Mouse (Mus musculus) MEL (cell line): ENCODE results near the gene Cacna1c. TPM values are rescaled to one million over a fixed set of nuclear protein-coding genes. Genes with fewer than 3 reads are reported as not detected.

Source experiments
- DNase-seq: peaks from one replicate; pipeline ENCODE4 v3.0.0; 2011; ENCODE audit warnings: low read depth, low spot score
- H3K27ac ChIP-seq: 2 replicates; pipeline ENCODE4 v1.5.1; 2012; ENCODE audit warnings: low read depth, mild to moderate bottlenecking, control low read depth, low read length, moderate library complexity; ENCODE audit not compliant: control insufficient read depth
- H3K27me3 ChIP-seq, 2 experiments: fragments of 150-350 bp in 1 of 2; sonication (generic) in 1 of 2; 2 replicates each; pipeline ENCODE4 v1.6.1; 2012; ENCODE audit warnings: low read length in 2 of 2, mild to moderate bottlenecking in 2 of 2, improper control_type of control experiment in 1 of 2, moderate library complexity in 1 of 2; ENCODE audit not compliant: insufficient read depth in 2 of 2, control insufficient read depth in 1 of 2
- H3K36me3 ChIP-seq, 2 experiments: 2 replicates each; pipeline ENCODE4 v1.6.1; 2012 to 2014; ENCODE audit warnings: low read length in 2 of 2, improper control_type of control experiment in 1 of 2, inconsistent platforms in 1 of 2, mild to moderate bottlenecking in 1 of 2; ENCODE audit not compliant: insufficient read depth in 2 of 2, control insufficient read depth in 1 of 2
- H3K4me1 ChIP-seq, 2 experiments: fragments of 150-350 bp in 1 of 2; sonication (generic) in 1 of 2; 2 replicates each; pipeline ENCODE4 v1.6.1; 2012; ENCODE audit warnings: low read length in 2 of 2, improper control_type of control experiment in 1 of 2, mild to moderate bottlenecking in 1 of 2; ENCODE audit not compliant: insufficient read depth in 2 of 2, control insufficient read depth in 1 of 2
- H3K4me3 ChIP-seq, 2 experiments: fragments of 150-350 bp in 1 of 2; sonication (generic) in 1 of 2; 2 replicates each; pipeline ENCODE4 v1.5.1; 2012; ENCODE audit warnings: low read depth in 2 of 2, low read length in 2 of 2, mild to moderate bottlenecking in 2 of 2, moderate library complexity in 2 of 2, control low read depth in 1 of 2, improper control_type of control experiment in 1 of 2; ENCODE audit not compliant: control insufficient read depth in 1 of 2, insufficient read depth in 1 of 2
- H3K79me2 ChIP-seq: 2 replicates; pipeline ENCODE4 v1.6.1; 2012; ENCODE audit warnings: mild to moderate bottlenecking, low read length, moderate library complexity; ENCODE audit not compliant: control insufficient read depth, poor library complexity, insufficient read depth
- H3K9ac ChIP-seq: 2 replicates; pipeline ENCODE4 v1.6.1; 2012; ENCODE audit warnings: low read depth, mild to moderate bottlenecking, control low read depth, low read length, moderate library complexity; ENCODE audit not compliant: control insufficient read depth, poor library complexity, severe bottlenecking
- H3K9me3 ChIP-seq: fragments of 150-350 bp; sonication (generic); replicated peaks from 2 replicates; pipeline ENCODE4 v1.6.1; 2012; ENCODE audit warnings: mild to moderate bottlenecking, low read length, improper control_type of control experiment, moderate library complexity; ENCODE audit not compliant: insufficient read depth
- BHLHE40 ChIP-seq: IDR thresholded peaks from 2 replicates; pipeline ENCODE4 v1.6.1; 2012; ENCODE audit warnings: low read depth, mild to moderate bottlenecking, inconsistent platforms, low read length, improper control_type of control experiment, borderline replicate concordance
- CTCF ChIP-seq, 3 experiments: IDR thresholded peaks in 2 of 3; conservative IDR thresholded peaks in 1 of 3; 2 replicates each; pipeline ENCODE4 v1.5.1; 2011 to 2012; ENCODE audit warnings: low read length in 3 of 3, low read depth in 2 of 3, mild to moderate bottlenecking in 2 of 3, improper control_type of control experiment in 1 of 3, inconsistent platforms in 1 of 3, mixed read lengths in 1 of 3, moderate library complexity in 1 of 3; ENCODE audit not compliant: control insufficient read depth in 1 of 3, insufficient read depth in 1 of 3, poor library complexity in 1 of 3, severe bottlenecking in 1 of 3
- E2F4 ChIP-seq: IDR thresholded peaks from 2 replicates; pipeline ENCODE4 v1.6.1; 2011; ENCODE audit warnings: low read depth, low read length, improper control_type of control experiment, borderline replicate concordance
- GABPA ChIP-seq: IDR thresholded peaks from 2 replicates; pipeline ENCODE4 v1.6.1; 2012; ENCODE audit warnings: low read depth, mild to moderate bottlenecking, inconsistent platforms, low read length, improper control_type of control experiment, moderate library complexity
- GATA1 ChIP-seq: IDR thresholded peaks from 2 replicates; pipeline ENCODE4 v1.6.1; 2011; ENCODE audit warnings: low read depth, low read length, improper control_type of control experiment
- JUND ChIP-seq: IDR thresholded peaks from 2 replicates; pipeline ENCODE4 v1.6.1; 2011; ENCODE audit warnings: low read depth, mild to moderate bottlenecking, improper control_type of control experiment, low read length
- KAT2A ChIP-seq: conservative IDR thresholded peaks from 2 replicates; pipeline ENCODE4 v1.6.1; 2012; ENCODE audit warnings: low read depth, low read length, improper control_type of control experiment, inconsistent platforms
- MEF2A ChIP-seq: IDR thresholded peaks from 2 replicates; pipeline ENCODE4 v1.6.1; 2014; ENCODE audit warnings: low read depth, mild to moderate bottlenecking, inconsistent platforms, low read length, improper control_type of control experiment; ENCODE audit not compliant: poor library complexity, insufficient replicate concordance, severe bottlenecking; ENCODE audit errors: extremely low read depth
- MYB ChIP-seq: IDR thresholded peaks from 2 replicates; pipeline ENCODE4 v1.6.1; 2011; ENCODE audit warnings: mild to moderate bottlenecking, low read depth, low read length, improper control_type of control experiment
- NELFE ChIP-seq: IDR thresholded peaks from 2 replicates; pipeline ENCODE4 v1.6.1; 2011; ENCODE audit warnings: low read depth, low read length, improper control_type of control experiment
- NRF1 ChIP-seq: IDR thresholded peaks from 2 replicates; pipeline ENCODE4 v1.6.1; 2014; ENCODE audit warnings: low read depth, mild to moderate bottlenecking, inconsistent platforms, low read length, improper control_type of control experiment, moderate library complexity; ENCODE audit not compliant: poor library complexity, insufficient read depth, severe bottlenecking
- POLR2A ChIP-seq, 2 experiments: IDR thresholded peaks; 2 replicates each; pipeline ENCODE4 v1.6.1; 2011 to 2012; ENCODE audit warnings: low read length in 2 of 2, mild to moderate bottlenecking in 2 of 2, control low read depth in 1 of 2, improper control_type of control experiment in 1 of 2, low read depth in 1 of 2, moderate library complexity in 1 of 2; ENCODE audit not compliant: control insufficient read depth in 1 of 2, insufficient read depth in 1 of 2, poor library complexity in 1 of 2
- POLR2AphosphoS2 ChIP-seq: IDR thresholded peaks from 2 replicates; pipeline ENCODE4 v1.6.1; 2011; ENCODE audit warnings: low read length, improper control_type of control experiment
- RAD21 ChIP-seq: IDR thresholded peaks from 2 replicates; pipeline ENCODE4 v1.6.1; 2011; ENCODE audit warnings: mild to moderate bottlenecking, low read depth, low read length, improper control_type of control experiment
- RCOR1 ChIP-seq: IDR thresholded peaks from 2 replicates; pipeline ENCODE4 v1.6.1; 2012; ENCODE audit warnings: low read depth, mild to moderate bottlenecking, inconsistent platforms, low read length, improper control_type of control experiment
- SMC3 ChIP-seq: IDR thresholded peaks from 2 replicates; pipeline ENCODE4 v1.6.1; 2011; ENCODE audit warnings: low read depth, low read length, improper control_type of control experiment
- TAL1 ChIP-seq: IDR thresholded peaks from 2 replicates; pipeline ENCODE4 v1.6.1; 2012; ENCODE audit warnings: mild to moderate bottlenecking, inconsistent platforms, low read length, moderate library complexity, mixed read lengths
- TCF12 ChIP-seq: IDR thresholded peaks from 2 replicates; pipeline ENCODE4 v1.6.1; 2014; ENCODE audit warnings: low read depth, mild to moderate bottlenecking, inconsistent platforms, low read length, improper control_type of control experiment, moderate library complexity
- UBTF ChIP-seq: IDR thresholded peaks from 2 replicates; pipeline ENCODE4 v1.6.1; 2012; ENCODE audit warnings: low read depth, mild to moderate bottlenecking, inconsistent platforms, low read length, improper control_type of control experiment, moderate library complexity, borderline replicate concordance; ENCODE audit not compliant: insufficient read depth
- USF1 ChIP-seq: IDR thresholded peaks from 2 replicates; pipeline ENCODE4 v1.6.1; 2014; ENCODE audit warnings: low read depth, mild to moderate bottlenecking, inconsistent platforms, low read length, improper control_type of control experiment, moderate library complexity
- ZC3H11A ChIP-seq: IDR thresholded peaks from 2 replicates; pipeline ENCODE4 v1.6.1; 2012; ENCODE audit warnings: low read depth, mild to moderate bottlenecking, inconsistent platforms, low read length, improper control_type of control experiment
- ZMIZ1 ChIP-seq: IDR thresholded peaks from 2 replicates; pipeline ENCODE4 v1.6.1; 2012; ENCODE audit warnings: low read depth, mild to moderate bottlenecking, inconsistent platforms, low read length, improper control_type of control experiment, moderate library complexity
- ZNF384 ChIP-seq: IDR thresholded peaks from 2 replicates; pipeline ENCODE4 v1.6.1; 2012; ENCODE audit warnings: low read depth, mild to moderate bottlenecking, inconsistent platforms, low read length, improper control_type of control experiment
- polyA plus RNA-seq, 2 experiments: library from polyadenylated mRNA; stranded (reverse) in 1 of 2; unstranded in 1 of 2; fragments of >175 nt in 1 of 2; fragments of >200 nt in 1 of 2; gene quantifications; 2 replicates each; pipeline versions ENCODE4 v1.2.1 to v1.2.4; 2012; ENCODE audit warnings: low replicate concordance in 2 of 2, low read depth in 1 of 2; ENCODE audit not compliant: insufficient read length in 2 of 2, insufficient read depth in 1 of 2, missing spikeins in 1 of 2
- total RNA-seq: library from RNA; depleted of rRNA; stranded (reverse); fragments of 300-350 nt; gene quantifications from 2 replicates; pipeline ENCODE4 v1.2.3, GENCODE M21; 2012

Cacna1c gene
- total and polyA plus RNA-seq, 3 experiments = 3.4 to 4.4 TPM; not detected in 1

DNA sequence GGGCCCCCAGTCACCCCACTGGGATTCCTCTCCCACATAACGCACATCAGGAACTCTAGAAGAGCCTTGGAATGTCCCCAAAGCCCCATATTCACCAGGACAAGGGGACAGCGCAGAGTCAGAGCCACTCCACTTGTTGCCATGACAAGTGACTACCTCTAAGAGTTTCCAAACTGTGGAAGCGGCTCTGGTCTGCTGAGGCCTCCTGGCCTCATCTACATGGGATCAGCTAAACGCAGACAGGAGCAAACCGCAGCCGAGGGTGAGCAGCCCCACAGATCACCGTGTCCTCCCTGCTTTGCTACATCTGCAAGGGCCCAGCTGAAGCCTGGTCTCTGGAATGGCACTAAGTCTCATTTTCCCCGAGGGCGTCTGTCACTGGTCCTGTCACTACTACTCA lies 93.3 kb downstream of the Cacna1c start:
- H3K4me3 ChIP-seq = no peak overlapping the region
- no peaks in the 10 kb centered on the region for H3K9me3 ChIP-seq
- no peak overlapping the region for H3K9ac ChIP-seq
- TF ChIP-seq E2F4 (no peak), TCF12 (no peak), POLR2A (IDR thresholded peaks at IDR 0.05; ENCODE audit: control insufficient read depth in 1 of 2, insufficient read depth in 1 of 2, low read depth in 1 of 2, low read length in 2 of 2, poor library complexity in 1 of 2) (no peak), POLR2AphosphoS2 (no peak), ZNF384 (no peak), KAT2A (no peak), CTCF (IDR thresholded peaks at IDR 0.05 in 2 of 3, conservative IDR thresholded peaks at IDR 0.05 in 1 of 3; ENCODE audit: control insufficient read depth in 1 of 3, insufficient read depth in 1 of 3, low read depth in 2 of 3, low read length in 3 of 3, poor library complexity in 1 of 3, severe bottlenecking in 1 of 3) (no peak), GABPA (no peak), TAL1 (no peak), UBTF (no peak), NRF1 (no peak), MEF2A (no peak), RCOR1 (no peak), RAD21 (no peak), ZC3H11A (no peak), MYB (no peak), SMC3 (no peak), GATA1 (no peak), USF1 (no peak)
- H3K27ac ChIP-seq = no peak overlapping the region
- H3K79me2 ChIP-seq = no peaks in the 10 kb centered on the region
- DNase-seq = no peak
- H3K4me1 ChIP-seq = no peaks in the 10 kb centered on the region
- H3K36me3 ChIP-seq = no peaks in the 10 kb centered on the region
- peaks cover 3 to 6% of the 10 kb centered on the region in 2 experiments for H3K27me3 ChIP-seq

DNA sequence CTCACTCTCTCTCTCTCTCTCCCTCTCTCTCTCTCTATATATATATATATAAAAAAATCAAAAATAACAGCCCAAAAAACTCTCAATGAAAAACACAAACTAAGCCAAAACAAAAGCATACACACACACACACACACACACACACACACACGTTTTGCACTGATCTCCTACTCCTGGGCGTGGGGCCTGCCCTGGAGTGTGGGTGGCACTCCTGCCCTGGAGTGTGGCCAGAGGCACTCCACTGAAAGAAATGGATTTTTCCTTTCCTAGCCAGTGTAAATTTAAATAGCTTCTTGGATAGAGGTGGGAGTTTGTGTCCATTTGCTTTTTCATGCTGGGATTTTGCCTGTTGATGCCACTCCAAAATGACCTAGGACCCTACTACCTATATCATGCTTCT lies 96.9 kb downstream of the Cacna1c start:
- Histone ChIP-seq H3K4me3 (no peak overlapping the region), H3K9me3 (no peaks in the 10 kb centered on the region), H3K27me3 (peaks cover 15 to 19% of the 10 kb centered on the region in 2 experiments), H3K9ac (no peak overlapping the region), H3K27ac (no peak overlapping the region), H3K4me1 (no peaks in the 10 kb centered on the region), H3K36me3 (no peaks in the 10 kb centered on the region), H3K79me2 (no peaks in the 10 kb centered on the region)
- DNase-seq = no peak
- TF ChIP-seq BHLHE40 = no peak
- TF ChIP-seq NELFE = no peak
- no peak for TF ChIP-seq JUND
- TF ChIP-seq ZMIZ1 = no peak
- TF ChIP-seq MYB = no peak
- TF ChIP-seq ZC3H11A = no peak
- TF ChIP-seq SMC3 = no peak
- no peak for TF ChIP-seq TCF12
- TF ChIP-seq RCOR1 = no peak
- TF ChIP-seq TAL1 = no peak
